Mouse (Mus musculus) CH12.LX (cell line): ENCODE measurements around the gene Acad12. TPM values are rescaled to one million over a fixed set of nuclear protein-coding genes. Genes with fewer than 3 reads are reported as not detected.
A peak's percentile ranks its signal among the peaks of the same experiment; 100 is the strongest.

Experiments used
- DNase-seq: peaks from one replicate; pipeline ENCODE4 v3.0.0-alpha.2; 2013; ENCODE audit errors: extremely low read depth
- H3K27ac ChIP-seq: 2 replicates; pipeline ENCODE4 v1.5.1; 2012; ENCODE audit warnings: low read depth, mild to moderate bottlenecking, control low read depth, moderate library complexity; ENCODE audit not compliant: insufficient read depth
- H3K27me3 ChIP-seq: replicated peaks from 2 replicates; pipeline ENCODE3; 2012; ENCODE audit warnings: inconsistent platforms
- H3K36me3 ChIP-seq, 2 experiments: replicated peaks in 1 of 2; 2 replicates each; pipeline versions ENCODE3 to v1.6.1; 2012; ENCODE audit warnings: inconsistent platforms in 1 of 2, low read length in 1 of 2, mild to moderate bottlenecking in 1 of 2, mixed read lengths in 1 of 2, moderate library complexity in 1 of 2; ENCODE audit not compliant: control insufficient read depth in 1 of 2, insufficient read depth in 1 of 2
- H3K4me1 ChIP-seq, 2 experiments: 2 replicates each; pipeline ENCODE4 v1.6.1; 2012; ENCODE audit warnings: inconsistent platforms in 1 of 2, moderate library complexity in 1 of 2; ENCODE audit not compliant: insufficient read depth in 2 of 2, control insufficient read depth in 1 of 2
- H3K4me2 ChIP-seq: 2 replicates; pipeline ENCODE4 v1.6.1; 2012; ENCODE audit warnings: low read depth, mild to moderate bottlenecking, control low read depth; ENCODE audit not compliant: poor library complexity, insufficient read depth, severe bottlenecking
- H3K4me3 ChIP-seq, 3 experiments: fragments of 150-350 bp in 1 of 3; sonication (generic) in 1 of 3; replicated peaks in 1 of 3; 2 replicates each; pipeline versions ENCODE3 to v1.5.1; 2011 to 2012; ENCODE audit warnings: low read depth in 2 of 3, low read length in 2 of 3, mild to moderate bottlenecking in 2 of 3, moderate library complexity in 2 of 3, control low read depth in 1 of 3, improper control_type of control experiment in 1 of 3, inconsistent platforms in 1 of 3, mixed read lengths in 1 of 3; ENCODE audit not compliant: poor library complexity in 1 of 3
- H3K79me2 ChIP-seq: replicated peaks from 2 replicates; pipeline ENCODE4 v1.6.1; 2012; ENCODE audit warnings: mild to moderate bottlenecking, moderate library complexity; ENCODE audit not compliant: control insufficient read depth, poor library complexity, insufficient read depth, severe bottlenecking; ENCODE audit errors: extremely low read depth
- H3K9ac ChIP-seq: 2 replicates; pipeline ENCODE4 v1.6.1; 2012; ENCODE audit warnings: low read depth, mild to moderate bottlenecking, control low read depth, moderate library complexity; ENCODE audit not compliant: insufficient read depth
- H3K9me3 ChIP-seq: replicated peaks from 2 replicates; pipeline ENCODE3; 2012; ENCODE audit warnings: low read length, inconsistent platforms, mixed read lengths
- BHLHE40 ChIP-seq: IDR thresholded peaks from 2 replicates; pipeline ENCODE4 v1.6.1; 2011; ENCODE audit warnings: mild to moderate bottlenecking, low read depth, low read length, improper control_type of control experiment
- CHD2 ChIP-seq: IDR thresholded peaks from 2 replicates; pipeline ENCODE4 v1.6.1; 2011; ENCODE audit warnings: low read length, improper control_type of control experiment
- CTCF ChIP-seq, 2 experiments: IDR thresholded peaks in 1 of 2; conservative IDR thresholded peaks in 1 of 2; 2 replicates each; pipeline ENCODE4 v1.5.1; 2011 to 2012; ENCODE audit warnings: low read depth in 2 of 2, low read length in 2 of 2, improper control_type of control experiment in 1 of 2, inconsistent platforms in 1 of 2, mild to moderate bottlenecking in 1 of 2, moderate library complexity in 1 of 2
- ELF1 ChIP-seq: IDR thresholded peaks from 2 replicates; pipeline ENCODE4 v1.6.1; 2014; ENCODE audit warnings: low read depth, mild to moderate bottlenecking, inconsistent platforms, low read length, improper control_type of control experiment
- JUN ChIP-seq: IDR thresholded peaks from 2 replicates; pipeline ENCODE4 v1.6.1; 2011; ENCODE audit warnings: low read depth, mild to moderate bottlenecking, low read length, improper control_type of control experiment, moderate library complexity; ENCODE audit not compliant: insufficient read depth
- MAX ChIP-seq: IDR thresholded peaks from 2 replicates; pipeline ENCODE4 v1.6.1; 2011; ENCODE audit warnings: low read length, improper control_type of control experiment
- MEF2A ChIP-seq: IDR thresholded peaks from 2 replicates; pipeline ENCODE4 v1.6.1; 2014; ENCODE audit warnings: low read depth, mild to moderate bottlenecking, inconsistent platforms, low read length, improper control_type of control experiment, borderline replicate concordance
- MXI1 ChIP-seq: IDR thresholded peaks from 2 replicates; pipeline ENCODE4 v1.6.1; 2011; ENCODE audit warnings: mild to moderate bottlenecking, low read depth, low read length, improper control_type of control experiment
- NELFE ChIP-seq: IDR thresholded peaks from 2 replicates; pipeline ENCODE4 v1.6.1; 2011; ENCODE audit warnings: low read depth, low read length, improper control_type of control experiment
- POLR2A ChIP-seq: IDR thresholded peaks from 2 replicates; pipeline ENCODE4 v1.6.1; 2011; ENCODE audit warnings: low read depth, mild to moderate bottlenecking, improper control_type of control experiment, low read length
- RAD21 ChIP-seq: IDR thresholded peaks from 2 replicates; pipeline ENCODE4 v1.6.1; 2011; ENCODE audit warnings: low read depth, mild to moderate bottlenecking, low read length, improper control_type of control experiment, moderate library complexity
- SIN3A ChIP-seq: IDR thresholded peaks from 2 replicates; pipeline ENCODE4 v1.6.1; 2012; ENCODE audit warnings: low read length, improper control_type of control experiment, inconsistent platforms
- ZKSCAN1 ChIP-seq: IDR thresholded peaks from 2 replicates; pipeline ENCODE4 v1.6.1; 2012; ENCODE audit warnings: low read depth, inconsistent platforms, low read length, improper control_type of control experiment, borderline replicate concordance
- ZNF384 ChIP-seq: IDR thresholded peaks from 2 replicates; pipeline ENCODE4 v1.6.1; 2012; ENCODE audit warnings: low read depth, low read length, improper control_type of control experiment, inconsistent platforms
- dilution Hi-C: fragments of 300-500 bp; cut with MboI; formaldehyde crosslinking; loops from 2 replicates; pipeline ENCODE4 v1.14.3; 2020; ENCODE audit warnings: low sequenced_read_pairs; ENCODE audit not compliant: extremely low pct_unique_long_range_greater_than_20kb, extremely low pct_ligation_motif_present
- in situ Hi-C: fragments of 300-500 bp; cut with MboI; formaldehyde crosslinking; loops from 3 replicates; pipeline ENCODE4 v1.14.3; 2019; ENCODE audit warnings: low sequenced_read_pairs, low pct_ligation_motif_present, low pct_unique_long_range_greater_than_20kb, mixed read lengths
- polyA plus RNA-seq: library from polyadenylated mRNA; unstranded; fragments of >175 nt; gene quantifications from 2 replicates; pipeline ENCODE4 v1.2.1, GENCODE M21; 2012; ENCODE audit warnings: low read depth; ENCODE audit not compliant: insufficient read length
- total RNA-seq, 2 experiments: library from RNA; depleted of rRNA; stranded (reverse); fragments of 300-350 nt in 1 of 2; fragments of >200 nt in 1 of 2; gene quantifications; 2 replicates each; pipeline ENCODE4 v1.2.3; 2012 to 2014

Gene Acad12
- total and polyA plus RNA-seq, 3 experiments, result 1.9 to 4.1 (median 2.3) TPM

- H3K9ac ChIP-seq, result no peak overlapping the region
- peaks cover 13 to 91% of the 10 kb centered on the region in 2 experiments for H3K36me3 ChIP-seq
- TF ChIP-seq CTCF (conservative IDR thresholded peaks at IDR 0.05 in 1 of 2, IDR thresholded peaks at IDR 0.05 in 1 of 2; ENCODE audit: low read depth in 2 of 2, low read length in 2 of 2) (peak in 1 of 2 experiments; percentile 1; a peak in 1 of 4 replicates), ZKSCAN1 (no peak)
- in situ Hi-C loops (no loop called here), dilution Hi-C loops (no loop called here)
- H3K4me2 ChIP-seq, result no peak overlapping the region
- no peaks in the 10 kb centered on the region for H3K9me3 ChIP-seq
- peaks cover 0 to 6% of the 10 kb centered on the region in 2 experiments; a peak in 2 of 4 replicates for H3K4me1 ChIP-seq
- H3K79me2 ChIP-seq, result no peaks in the 10 kb centered on the region
- no peak overlapping the region for H3K27ac ChIP-seq
- H3K27me3 ChIP-seq, result no peaks in the 10 kb centered on the region
- H3K4me3 ChIP-seq, result no peak overlapping the region
- DNase-seq, result no peak
Observed at GRCm38 (mm10) chr5:121574145-121574544, 44.6 kb downstream of the Acad12 start.

GRCm38 (mm10) chr5:121570787-121571186 is 48.0 kb downstream of the Acad12 start:
- Histone ChIP-seq H3K4me2 (no peak overlapping the region), H3K27ac (no peak overlapping the region), H3K27me3 (no peaks in the 10 kb centered on the region), H3K36me3 (peaks cover 17 to 90% of the 10 kb centered on the region in 2 experiments), H3K4me3 (no peak overlapping the region), H3K9ac (no peak overlapping the region)
- dilution Hi-C loops, result no loop called here
- TF ChIP-seq CHD2 (no peak), NELFE (no peak), MAX (no peak)
- TF ChIP-seq, all 38 proteins: peak for 0
- Histone ChIP-seq H3K79me2 (no peaks in the 10 kb centered on the region), H3K9me3 (no peaks in the 10 kb centered on the region), H3K4me1 (peaks cover 0 to 6% of the 10 kb centered on the region in 2 experiments; a peak in 2 of 4 replicates)
- no peak for DNase-seq
- in situ Hi-C loops, result no loop called here

GRCm38 (mm10) chr5:121569881-121570420 is 48.8 kb downstream of the Acad12 start:
- dilution Hi-C loops (no loop called here), in situ Hi-C loops (loop anchor here (5.0 kb wide), 1 partner anchor 37 kb away; no protein-coding TSS in a partner anchor)
- H3K4me1 ChIP-seq, result peaks cover 0 to 9% of the 10 kb centered on the region in 2 experiments; a peak in 2 of 4 replicates
- DNase-seq, result no peak
- no peaks in the 10 kb centered on the region for H3K79me2 ChIP-seq
- no peaks in the 10 kb centered on the region for H3K27me3 ChIP-seq
- peaks cover 17 to 82% of the 10 kb centered on the region in 2 experiments for H3K36me3 ChIP-seq
- H3K9me3 ChIP-seq, result no peaks in the 10 kb centered on the region
- no peak overlapping the region for H3K27ac ChIP-seq
- H3K4me2 ChIP-seq, result no peak overlapping the region
- TF ChIP-seq CTCF (conservative IDR thresholded peaks at IDR 0.05 in 1 of 2, IDR thresholded peaks at IDR 0.05 in 1 of 2; ENCODE audit: low read depth in 2 of 2, low read length in 2 of 2) (no peak), SIN3A (no peak), ZNF384 (no peak), MXI1 (no peak), BHLHE40 (no peak), JUN (no peak), RAD21 (no peak), ELF1 (no peak), POLR2A (no peak), MAX (no peak), MEF2A (no peak)
- H3K4me3 ChIP-seq, result no peak overlapping the region
- no peak overlapping the region for H3K9ac ChIP-seq
